Mouse (Mus musculus) E14TG2a.4 (cell line): Measurements from ENCODE around the gene Shb.

Source experiments
- H3K27me3 ChIP-seq: 2 replicates; pipeline ENCODE4 v1.6.1; 2014; ENCODE audit warnings: low read length, control low read depth; ENCODE audit not compliant: insufficient read depth
- H3K36me3 ChIP-seq: 2 replicates; pipeline ENCODE4 v1.6.1; 2014; ENCODE audit warnings: low read length, control low read depth; ENCODE audit not compliant: insufficient read depth
- H3K4me1 ChIP-seq: replicated peaks from 2 replicates; pipeline ENCODE4 v1.6.1; 2014; ENCODE audit warnings: low read depth, low read length, control low read depth
- H3K4me3 ChIP-seq: replicated peaks from 2 replicates; pipeline ENCODE4 v1.5.1; 2014; ENCODE audit warnings: mild to moderate bottlenecking, low read length
- H3K9me3 ChIP-seq: 2 replicates; pipeline ENCODE4 v1.6.1; 2014; ENCODE audit warnings: low read length, control low read depth
- CTCF ChIP-seq: conservative IDR thresholded peaks from 2 replicates; pipeline ENCODE4 v1.5.1; 2014; ENCODE audit warnings: low read length
- NANOG ChIP-seq: IDR thresholded peaks from 2 replicates; pipeline ENCODE4 v1.6.1; 2014; ENCODE audit warnings: borderline replicate concordance, low read length, mixed read lengths
- POU5F1 ChIP-seq: IDR thresholded peaks from 2 replicates; pipeline ENCODE4 v1.6.1; 2014; ENCODE audit warnings: low read length, borderline replicate concordance

Shb gene

DNA sequence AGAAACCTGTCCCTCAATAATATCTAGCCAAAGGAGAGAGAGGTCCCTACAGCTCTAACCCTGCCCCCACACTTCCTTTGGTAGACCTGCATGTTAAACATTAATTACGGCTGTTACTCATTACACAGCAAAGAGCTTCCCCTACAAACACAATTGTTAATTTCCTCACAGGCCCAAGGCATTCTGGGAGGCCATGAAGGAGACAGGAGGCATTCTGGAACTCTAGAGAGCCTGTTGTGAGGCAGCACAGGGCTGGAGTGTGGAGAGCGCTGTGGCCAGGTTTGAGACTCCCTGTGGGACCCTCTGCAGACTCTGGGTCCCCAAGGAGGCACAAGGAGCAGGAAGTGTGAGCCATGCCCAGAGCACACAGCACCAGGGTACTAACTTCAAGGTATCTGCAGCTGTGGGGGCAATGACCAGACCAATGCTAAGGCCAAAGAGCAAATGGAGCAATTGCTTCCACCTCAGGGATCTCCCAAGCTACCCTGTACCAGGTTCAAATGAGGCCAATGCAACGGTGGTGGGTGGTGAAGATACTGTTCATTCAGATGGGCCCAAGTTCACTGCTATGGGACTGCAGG is 78.9 kb downstream of the Shb start:
- TF ChIP-seq POU5F1, result no peak
- no peak for TF ChIP-seq CTCF
- TF ChIP-seq NANOG, result no peak
- no peaks in the 10 kb centered on the region for H3K9me3 ChIP-seq
- no peaks in the 10 kb centered on the region for H3K27me3 ChIP-seq
- H3K4me1 ChIP-seq, result peaks cover 20% of the 10 kb centered on the region; the same call in 1 of the 2 replicates
- H3K36me3 ChIP-seq, result peaks cover 67% of the 10 kb centered on the region
- no peak overlapping the region for H3K4me3 ChIP-seq

DNA sequence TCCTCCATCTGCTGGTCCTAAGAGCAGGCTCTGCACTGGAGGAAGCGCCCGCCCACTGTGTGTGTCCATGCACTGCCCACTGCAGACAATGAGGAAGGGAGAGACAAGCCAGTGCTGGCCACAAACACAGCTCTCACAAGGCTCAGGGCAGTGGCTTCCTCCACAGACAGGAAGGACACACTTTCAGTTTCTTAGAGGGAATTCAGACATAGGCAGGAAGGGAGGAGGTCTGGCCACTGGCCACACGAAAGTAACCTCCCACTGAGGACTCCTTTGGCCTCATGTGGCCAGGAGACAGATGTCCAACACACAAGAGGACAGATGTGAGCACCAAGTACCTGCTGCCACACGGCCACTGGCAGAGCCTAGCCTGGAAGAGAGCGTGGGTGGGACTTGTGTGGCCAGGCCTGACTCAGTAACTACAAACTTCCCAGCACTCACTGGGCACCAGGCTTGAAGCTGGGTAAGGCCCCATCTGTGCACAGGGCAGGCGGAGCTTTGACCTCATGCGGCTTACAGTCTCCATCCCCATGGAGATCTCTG is 79.6 kb downstream of the Shb start:
- Histone ChIP-seq H3K36me3 (peaks cover 63% of the 10 kb centered on the region), H3K4me3 (no peak overlapping the region), H3K27me3 (no peaks in the 10 kb centered on the region), H3K4me1 (peaks cover 20% of the 10 kb centered on the region; the same call in 1 of the 2 replicates), H3K9me3 (no peaks in the 10 kb centered on the region)
- TF ChIP-seq POU5F1 (no peak), NANOG (no peak)

DNA sequence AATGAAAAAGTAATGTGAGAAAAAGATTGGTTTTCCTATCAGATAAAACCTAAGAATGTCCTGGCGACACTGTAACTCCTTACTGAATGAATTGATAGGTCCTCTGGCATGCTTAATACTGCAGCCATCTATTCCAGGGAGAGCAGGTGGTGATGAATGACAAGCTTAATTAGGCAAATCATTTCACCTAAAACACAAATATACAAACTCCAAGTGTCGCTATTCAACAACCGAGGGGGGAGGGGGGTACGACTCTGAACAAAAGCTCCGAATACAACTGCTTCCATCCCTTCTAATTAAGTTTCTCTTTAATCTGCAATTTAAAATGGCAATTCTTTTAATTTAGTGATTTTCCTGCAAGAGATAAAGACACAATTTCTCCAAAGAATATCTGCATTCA is 83.3 kb downstream of the Shb start:
- peaks cover 66% of the 10 kb centered on the region for H3K36me3 ChIP-seq
- H3K4me3 ChIP-seq, result no peak overlapping the region
- H3K4me1 ChIP-seq, result peaks cover 20% of the 10 kb centered on the region; the same call in 1 of the 2 replicates
- TF ChIP-seq NANOG, result no peak
- no peak for TF ChIP-seq POU5F1
- no peak for TF ChIP-seq CTCF
- H3K27me3 ChIP-seq, result no peaks in the 10 kb centered on the region
- no peaks in the 10 kb centered on the region for H3K9me3 ChIP-seq

DNA sequence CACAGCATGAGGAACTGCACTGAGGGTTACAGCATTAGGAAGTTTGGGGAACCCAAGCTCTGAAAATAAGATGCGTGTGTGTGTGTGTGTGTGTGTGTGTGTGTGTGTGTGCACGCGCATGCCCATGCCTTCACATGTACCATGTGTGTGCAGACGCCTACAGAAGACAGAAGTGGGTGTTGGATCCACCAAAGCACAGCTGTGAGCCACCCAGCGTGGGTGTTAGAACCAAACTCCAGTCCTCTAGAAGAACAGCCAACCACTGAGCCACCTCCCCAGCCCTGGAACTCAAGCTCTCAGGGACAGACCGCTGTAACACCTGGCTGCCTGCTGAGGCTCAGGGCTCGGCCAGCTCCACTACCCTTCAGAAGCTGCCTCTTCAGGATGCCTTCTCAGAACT is 83.8 kb downstream of the Shb start:
- Histone ChIP-seq H3K27me3 (no peaks in the 10 kb centered on the region), H3K4me1 (peaks cover 19% of the 10 kb centered on the region; the same call in 1 of the 2 replicates), H3K9me3 (no peaks in the 10 kb centered on the region), H3K36me3 (peaks cover 66% of the 10 kb centered on the region), H3K4me3 (no peak overlapping the region)
- no peak for TF ChIP-seq CTCF
- no peak for TF ChIP-seq NANOG
- no peak for TF ChIP-seq POU5F1

DNA sequence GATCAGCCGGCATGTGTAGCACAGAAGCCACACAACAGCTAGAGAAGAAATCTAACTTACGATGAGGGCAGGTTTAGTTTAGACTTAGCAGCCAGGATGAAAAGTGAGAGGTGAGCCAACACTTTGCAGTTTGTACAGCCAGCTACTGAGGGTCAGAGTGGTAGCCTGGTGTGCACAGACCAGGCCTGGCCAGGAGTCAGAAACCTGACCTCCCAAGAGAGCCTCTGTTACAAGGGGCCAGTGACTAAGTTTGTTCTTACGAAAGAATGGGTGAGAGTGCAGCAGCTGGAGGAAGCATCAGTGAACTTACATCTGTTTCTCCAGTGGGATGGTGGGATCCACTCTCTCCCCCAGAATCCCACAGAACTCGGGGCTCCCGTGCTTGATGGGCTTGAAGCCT is 85.1 kb downstream of the Shb start:
- Histone ChIP-seq H3K4me3 (no peak overlapping the region), H3K4me1 (0 out of 2 replicates have a peak, but pooled peaks cover 8% of the 10 kb centered on the region), H3K27me3 (no peaks in the 10 kb centered on the region), H3K36me3 (peaks cover 70% of the 10 kb centered on the region), H3K9me3 (no peaks in the 10 kb centered on the region)
- TF ChIP-seq NANOG (no peak), CTCF (no peak), POU5F1 (no peak)

DNA sequence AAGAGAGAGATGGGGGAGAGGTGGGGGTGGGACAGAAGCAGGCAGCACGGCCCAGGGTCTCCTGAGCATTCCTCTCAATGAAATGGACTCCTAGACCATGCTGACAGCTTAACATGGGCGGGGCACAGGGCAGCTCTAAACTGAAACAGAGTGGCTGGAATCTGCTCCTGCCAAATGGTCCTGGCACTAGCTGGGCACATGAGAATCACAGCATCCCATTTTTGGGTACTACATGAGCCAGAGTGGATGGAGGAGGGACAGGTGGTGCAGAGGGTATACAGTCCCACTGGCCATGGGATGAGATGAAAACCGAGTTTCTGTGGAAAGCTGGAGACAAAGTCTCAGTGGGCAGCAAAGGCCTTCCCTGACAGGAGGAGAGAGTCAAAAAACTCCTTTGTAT is 87.0 kb downstream of the Shb start:
- Histone ChIP-seq H3K27me3 (no peaks in the 10 kb centered on the region), H3K9me3 (no peaks in the 10 kb centered on the region), H3K36me3 (peaks cover 76% of the 10 kb centered on the region), H3K4me3 (no peak overlapping the region), H3K4me1 (0 out of 2 replicates have a peak, but pooled peaks cover 4% of the 10 kb centered on the region)
- no peak for TF ChIP-seq CTCF
- no peak for TF ChIP-seq POU5F1
- TF ChIP-seq NANOG, result no peak

DNA sequence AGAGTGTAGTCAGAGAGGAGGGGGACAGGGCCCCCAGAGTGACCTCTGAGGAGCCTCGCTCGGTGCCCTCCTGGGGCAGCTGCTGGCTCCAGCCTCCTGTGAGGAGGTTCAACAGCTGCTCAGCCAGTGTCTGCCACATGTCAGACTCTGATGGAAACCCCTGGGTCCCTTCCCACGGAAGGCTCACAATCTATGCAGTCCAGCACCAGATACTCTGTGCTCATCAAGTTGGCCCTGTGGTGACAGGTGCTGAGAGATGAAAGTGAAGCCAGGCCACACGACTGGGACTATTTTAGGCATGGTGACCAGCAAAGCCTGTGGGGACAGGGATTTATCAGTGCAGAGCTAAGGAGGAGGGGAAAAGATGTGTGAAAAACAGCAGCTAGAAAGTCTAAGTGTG is 87.5 kb downstream of the Shb start:
- H3K4me3 ChIP-seq, result no peak overlapping the region
- H3K27me3 ChIP-seq, result no peaks in the 10 kb centered on the region
- TF ChIP-seq CTCF (no peak), NANOG (no peak), POU5F1 (no peak)
- no peaks in the 10 kb centered on the region for H3K4me1 ChIP-seq
- no peaks in the 10 kb centered on the region for H3K9me3 ChIP-seq
- peaks cover 80% of the 10 kb centered on the region for H3K36me3 ChIP-seq

DNA sequence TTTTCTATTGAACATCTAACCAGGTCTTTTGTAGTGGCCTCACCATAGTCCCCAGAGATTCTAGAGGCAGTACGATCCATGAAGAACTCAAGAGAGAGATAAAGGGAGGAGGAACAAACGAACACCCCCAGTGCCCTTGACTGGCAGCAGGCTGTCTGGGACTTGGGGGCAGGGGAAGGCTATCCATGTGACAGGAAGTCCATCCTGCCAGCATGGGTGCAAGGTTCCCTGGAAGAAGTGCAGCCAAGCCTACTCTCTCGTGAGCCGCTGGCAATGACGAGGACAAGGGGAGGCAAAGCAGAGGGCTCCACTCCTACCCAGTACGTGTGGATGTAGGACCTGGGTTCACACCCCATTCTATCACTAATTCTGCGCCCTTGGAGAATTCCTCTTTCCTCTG is 88.6 kb downstream of the Shb start:
- H3K4me3 ChIP-seq, result no peak overlapping the region
- peaks cover 87% of the 10 kb centered on the region for H3K36me3 ChIP-seq
- no peaks in the 10 kb centered on the region for H3K9me3 ChIP-seq
- H3K27me3 ChIP-seq, result no peaks in the 10 kb centered on the region
- H3K4me1 ChIP-seq, result no peaks in the 10 kb centered on the region
- TF ChIP-seq NANOG (no peak), POU5F1 (no peak), CTCF (no peak)

DNA sequence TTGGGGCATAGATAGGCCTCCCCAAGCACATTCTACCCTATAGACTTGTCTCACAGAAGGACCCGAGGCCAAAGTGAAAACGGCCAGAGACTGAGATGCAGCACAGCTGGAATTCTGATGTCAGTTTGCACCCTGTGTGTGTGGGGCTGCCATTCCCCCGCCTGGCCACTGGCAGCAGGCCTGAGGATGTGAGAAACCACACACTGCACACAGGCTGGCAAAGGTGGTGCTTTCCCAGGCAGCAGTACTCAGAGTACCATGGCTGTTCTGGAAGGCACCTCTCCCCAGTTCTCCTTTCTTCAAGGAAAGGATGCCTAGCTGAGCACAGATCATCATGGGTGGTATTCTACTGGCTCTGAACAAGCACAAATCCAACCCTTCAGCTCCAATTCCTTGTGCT is 90.0 kb downstream of the Shb start:
- Histone ChIP-seq H3K36me3 (peaks cover 81% of the 10 kb centered on the region), H3K4me3 (no peak overlapping the region), H3K27me3 (no peaks in the 10 kb centered on the region), H3K9me3 (no peaks in the 10 kb centered on the region), H3K4me1 (0 out of 2 replicates have a peak, but pooled peaks cover 3% of the 10 kb centered on the region)
- TF ChIP-seq NANOG (no peak), POU5F1 (no peak), CTCF (no peak)
